9 mouse cellular contexts compared by ENCODE assay signal in genomic region chr15:95829553-95830205, GRCm38 (mm10). TPM values are rescaled to one million over a fixed set of nuclear protein-coding genes. Genes with fewer than 3 reads are reported as not detected.
DNase-seq lines count a peak whose midpoint lies in the region; ATAC-seq lines count a peak whose summit lies in the region.
"Had no signal": no experiment of that assay in that cellular context is flagged by ENCODE, and none has a peak within 500 bp of the region (broad histone marks: within the 10 kb centered on the region; RNA-seq: fewer than 3 reads in every experiment).

No protein-coding gene starts in this region.

- H3K4me3 ChIP-seq in lung, embryonic 15.5 days: no peak overlapping the region
- H3K4me3 ChIP-seq in embryonic facial prominence, embryonic 14.5 days (ENCODE audit: low read depth, low read length): no peak overlapping the region
- H3K4me3 ChIP-seq in kidney, embryonic 14.5 days (ENCODE audit: low read length): no peak overlapping the region
- no peak overlapping the region for H3K4me3 ChIP-seq in neural tube, embryonic 15.5 days (replicated peaks)

- no peak overlapping the region for H3K9ac ChIP-seq in lung, embryonic 15.5 days
- H3K9ac ChIP-seq in embryonic facial prominence, embryonic 14.5 days (ENCODE audit: low read depth, low read length): 0 out of 2 replicates have a peak overlapping the region, but pooled peaks have one; percentile 21
- 0 out of 2 replicates have a peak overlapping the region, but pooled peaks have one; percentile 9 for H3K9ac ChIP-seq in kidney, embryonic 14.5 days (ENCODE audit: low read depth, low read length)
- H3K9ac ChIP-seq in neural tube, embryonic 15.5 days (replicated peaks): no peak overlapping the region; the same call in 1 of the 2 replicates

- no peaks in the 10 kb centered on the region for H3K9me3 ChIP-seq in lung, embryonic 15.5 days
- no peaks in the 10 kb centered on the region for H3K9me3 ChIP-seq in embryonic facial prominence, embryonic 14.5 days (ENCODE audit: control insufficient read depth, low read length)
- no peaks in the 10 kb centered on the region for H3K9me3 ChIP-seq in kidney, embryonic 14.5 days (ENCODE audit: control insufficient read depth, low read length)
- H3K9me3 ChIP-seq in neural tube, embryonic 15.5 days (replicated peaks): no peaks in the 10 kb centered on the region

- 56% methylated on average over 14 of the region's 14 CpGs for WGBS in lung, embryonic 15.5 days
- WGBS in embryonic facial prominence, embryonic 14.5 days: 30% methylated on average over 14 of the region's 14 CpGs
- WGBS in kidney, embryonic 14.5 days: 41% methylated on average over 14 of the region's 14 CpGs
- 53% methylated on average over 14 of the region's 14 CpGs for WGBS in neural tube, embryonic 15.5 days

- H3K36me3 ChIP-seq in lung, embryonic 15.5 days: no peaks in the 10 kb centered on the region
- no peaks in the 10 kb centered on the region for H3K36me3 ChIP-seq in embryonic facial prominence, embryonic 14.5 days (ENCODE audit: control insufficient read depth, insufficient read depth, low read length)
- H3K36me3 ChIP-seq in kidney, embryonic 14.5 days (ENCODE audit: control insufficient read depth, insufficient read depth, low read length): no peaks in the 10 kb centered on the region; the same call in 1 of the 2 replicates
- H3K36me3 ChIP-seq in neural tube, embryonic 15.5 days: no peaks in the 10 kb centered on the region

- peak overlapping the region; percentile 29 for H3K4me2 ChIP-seq in lung, embryonic 15.5 days
- H3K4me2 ChIP-seq in embryonic facial prominence, embryonic 14.5 days (ENCODE audit: low read depth, low read length): peak overlapping the region; percentile 40
- H3K4me2 ChIP-seq in kidney, embryonic 14.5 days (replicated peaks; ENCODE audit: low read depth, low read length): peak overlapping the region; percentile 17; the same call in 1 of the 2 replicates
- H3K4me2 ChIP-seq in neural tube, embryonic 15.5 days: 0 out of 2 replicates have a peak overlapping the region, but pooled peaks have one; percentile 13

- H3K27ac ChIP-seq in lung, embryonic 15.5 days: peak overlapping the region; percentile 86
- peak overlapping the region; percentile 77 for H3K27ac ChIP-seq in embryonic facial prominence, embryonic 14.5 days (replicated peaks; ENCODE audit: low read depth, low read length)
- H3K27ac ChIP-seq in kidney, embryonic 14.5 days (ENCODE audit: low read depth, low read length): peak overlapping the region; percentile 84; the same call in 1 of the 2 replicates
- H3K27ac ChIP-seq in neural tube, embryonic 15.5 days (replicated peaks): peak overlapping the region; percentile 62
- H3K27ac ChIP-seq: macrophage had no signal

- H3K27me3 ChIP-seq in lung, embryonic 15.5 days: no peaks in the 10 kb centered on the region
- no peaks in the 10 kb centered on the region for H3K27me3 ChIP-seq in embryonic facial prominence, embryonic 14.5 days (replicated peaks; ENCODE audit: control insufficient read depth, insufficient read depth, low read length)
- H3K27me3 ChIP-seq in kidney, embryonic 14.5 days (ENCODE audit: control insufficient read depth, insufficient read depth, low read length): no peaks in the 10 kb centered on the region
- H3K27me3 ChIP-seq in neural tube, embryonic 15.5 days (replicated peaks): no peaks in the 10 kb centered on the region

- peaks cover 46% of the 10 kb centered on the region for H3K4me1 ChIP-seq in lung, embryonic 15.5 days
- peaks cover 40% of the 10 kb centered on the region for H3K4me1 ChIP-seq in embryonic facial prominence, embryonic 14.5 days (ENCODE audit: control insufficient read depth, insufficient read depth, low read length)
- peaks cover 39% of the 10 kb centered on the region for H3K4me1 ChIP-seq in kidney, embryonic 14.5 days (ENCODE audit: control insufficient read depth, insufficient read depth, low read length)
- H3K4me1 ChIP-seq in neural tube, embryonic 15.5 days: peaks cover 37% of the 10 kb centered on the region

- ATAC-seq in lung, embryonic 15.5 days (ENCODE audit: borderline replicate concordance, extremely low read depth, low FRiP score, low TSS enrichment): no peak
- peak; percentile 66 for ATAC-seq in embryonic facial prominence, embryonic 14.5 days (ENCODE audit: low read depth)
- ATAC-seq in kidney, embryonic 14.5 days (ENCODE audit: low FRiP score, low TSS enrichment): no peak
- no peak for ATAC-seq in neural tube, embryonic 15.5 days (ENCODE audit: low FRiP score)
- ATAC-seq in cerebellum, adult (ENCODE audit: insufficient number of reproducible peaks, low FRiP score, low TSS enrichment): no peak

- no peak for DNase-seq in lung, postnatal 25 days (ENCODE audit: low spot score)
- peak; percentile 84 for DNase-seq in embryonic facial prominence, embryonic 14.5 days (ENCODE audit: low spot score)
- DNase-seq in testis, postnatal 10 days (ENCODE audit: low spot score): no peak
- DNase-seq in adrenal gland, adult 8-10 months: no peak

RNA-seq across cellular contexts. Expression of gene Ano6, which starts 39.0 kb away (rescaled TPM):
- polyA plus RNA-seq in lung, embryonic 15.5 days (2015; fragmentation: Nextera tagmentation; extraction: Ambion mirVana): 39.5 and 44.0 TPM in 2 replicates
- polyA plus RNA-seq in embryonic facial prominence, embryonic 14.5 days (2014; fragmentation: Nextera tagmentation; extraction: Ambion mirVana): 57.3 and 59.5 TPM in 2 replicates
- polyA plus RNA-seq in kidney, embryonic 14.5 days (2014; fragmentation: Nextera tagmentation; extraction: Ambion mirVana): 34.1 and 54.3 TPM in 2 replicates
- polyA plus RNA-seq in neural tube, embryonic 15.5 days (2015; fragmentation: Nextera tagmentation; extraction: Ambion mirVana): 27.0 and 32.5 TPM in 2 replicates
- 100 to 1,000 TPM in 2 of 4 experiments, 10 to 100 TPM in 2; 69.9 to 112 (median 92.1) TPM for total RNA-seq in adrenal gland, adult 8-10 months (2022)

Comparison
In these comparisons a context has a peak if more than half of its experiments do, and no peak if none do; other contexts are left out.
1. H3K9ac ChIP-seq: peak in embryonic facial prominence, embryonic 14.5 days (single experiment) and kidney, embryonic 14.5 days (single experiment); none in lung, embryonic 15.5 days (single experiment) and neural tube, embryonic 15.5 days (single experiment).
2. Peak in every context shown above with its lines, with median percentiles within 50 percentile points of each other: H3K27ac ChIP-seq and H3K4me2 ChIP-seq.